Mouse (Mus musculus): ENCODE measurements around the gene Olfr214.
"Not testable (repeated sequence)": the region's sequence is repeated elsewhere in the genome, so short reads cannot be mapped to it uniquely, and the experiment has no call there.

The Olfr214 gene

GRCm38 (mm10) chr6:116553935-116554334 lies at the start of gene Olfr214:
Gene Olfr214, plus strand, starts transcription at chr6:116554235.
- DNase-seq (ENCODE audit: low spot score in 2 of 2), result no peak

- DNase-seq (ENCODE audit: low spot score in 2 of 2), result not testable (repeated sequence)
Observed at GRCm38 (mm10) chr6:116506302-116507003, 47.6 kb upstream of the Olfr214 start, which contains the start of gene Olfr212. Gene Olfr212, plus strand, starts transcription at chr6:116506516.

GRCm38 (mm10) chr6:116514832-116515231 lies 39.2 kb upstream of the Olfr214 start:
- no peak for DNase-seq (ENCODE audit: low spot score in 2 of 2)

DNA sequence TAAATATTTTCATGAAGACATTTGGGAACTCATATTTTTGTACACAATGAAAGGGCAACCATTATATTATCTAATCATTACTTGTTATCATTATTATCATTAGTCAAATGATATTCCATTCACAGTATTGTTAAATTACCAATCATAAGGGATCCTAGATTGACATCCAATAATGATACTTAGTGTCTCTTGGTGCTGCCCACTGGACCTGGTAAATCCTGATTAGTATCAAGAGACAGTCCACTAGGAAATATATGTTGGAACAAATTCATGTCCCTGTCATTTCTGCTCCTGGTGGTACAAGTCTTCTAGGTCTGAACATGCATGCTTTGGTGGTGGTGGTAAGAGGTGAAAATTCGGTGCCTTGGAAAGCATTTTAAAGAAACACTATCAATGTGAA lies 15.9 kb upstream of the Olfr214 start, which contains the start of gene Olfr213:
Gene Olfr213, plus strand, starts transcription at position 301 of the 400 bp plus-strand sequence.
- no peak for DNase-seq (ENCODE audit: low spot score in 2 of 2)

DNA sequence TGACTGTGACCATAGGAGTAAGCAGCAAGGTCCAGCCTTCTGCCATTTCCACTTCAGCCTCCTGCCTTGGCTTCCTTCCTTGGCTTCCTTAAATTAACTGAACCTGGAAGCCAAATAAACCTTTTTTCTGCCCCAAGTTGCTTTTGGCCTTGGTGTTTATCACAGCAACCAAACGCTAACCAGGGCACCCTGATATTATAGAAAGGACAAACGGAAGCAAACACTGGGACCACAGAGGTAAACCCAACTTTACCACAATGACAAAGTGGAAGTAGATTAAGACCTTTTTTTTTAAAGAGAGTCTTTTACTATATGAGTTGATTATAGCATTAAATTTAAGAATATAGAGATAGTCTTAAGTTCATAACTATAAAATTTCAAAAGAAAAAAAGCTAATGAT lies 11.5 kb upstream of the Olfr214 start:
- no peak for DNase-seq (ENCODE audit: low spot score in 2 of 2)

DNA sequence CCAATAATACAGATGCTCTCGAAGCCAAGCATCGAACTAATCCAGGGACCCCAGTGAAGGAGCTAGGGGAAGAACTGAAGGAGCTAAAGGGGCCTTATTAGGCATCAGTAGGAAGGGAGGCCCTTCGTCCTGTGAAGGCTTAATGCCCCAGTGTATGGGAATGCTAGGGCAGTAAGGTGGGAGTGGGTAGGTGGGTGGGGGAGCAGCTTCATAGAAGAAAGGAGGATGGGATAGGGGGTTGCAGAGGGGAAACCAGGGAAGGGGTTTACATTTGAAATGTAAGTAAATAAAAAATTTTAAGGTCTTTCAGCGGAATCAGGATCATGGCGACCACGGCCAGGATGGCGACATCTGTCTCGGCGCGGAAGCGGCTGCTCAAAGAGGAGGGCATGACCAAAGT lies 3.2 kb upstream of the Olfr214 start, which contains the start of gene Gm5580:
Gene Gm5580, plus strand, starts transcription at position 301 of the 400 bp plus-strand sequence.
- not testable (repeated sequence) for DNase-seq (ENCODE audit: low spot score in 2 of 2)

DNA sequence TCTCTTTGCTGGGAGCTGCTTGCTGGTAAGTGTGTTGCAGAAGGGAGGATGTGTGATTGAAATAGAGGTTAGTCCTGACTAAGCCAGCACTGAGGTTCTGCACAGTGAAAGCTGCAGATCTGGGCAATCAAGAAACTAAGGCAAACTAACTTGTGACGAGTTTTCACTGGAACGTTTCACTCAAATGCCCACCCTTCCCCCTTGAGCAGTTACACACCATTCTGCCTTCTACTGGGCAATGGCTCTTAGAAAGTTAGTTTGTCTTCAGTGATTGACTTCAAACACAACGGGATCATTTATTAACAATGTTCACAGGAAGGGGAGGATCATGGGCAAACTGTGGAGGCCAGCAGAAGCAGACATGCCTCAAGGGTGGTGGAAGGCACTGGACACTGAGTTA lies 917 bp downstream of the Olfr214 start:
- DNase-seq (ENCODE audit: low spot score in 2 of 2), result no peak

DNA sequence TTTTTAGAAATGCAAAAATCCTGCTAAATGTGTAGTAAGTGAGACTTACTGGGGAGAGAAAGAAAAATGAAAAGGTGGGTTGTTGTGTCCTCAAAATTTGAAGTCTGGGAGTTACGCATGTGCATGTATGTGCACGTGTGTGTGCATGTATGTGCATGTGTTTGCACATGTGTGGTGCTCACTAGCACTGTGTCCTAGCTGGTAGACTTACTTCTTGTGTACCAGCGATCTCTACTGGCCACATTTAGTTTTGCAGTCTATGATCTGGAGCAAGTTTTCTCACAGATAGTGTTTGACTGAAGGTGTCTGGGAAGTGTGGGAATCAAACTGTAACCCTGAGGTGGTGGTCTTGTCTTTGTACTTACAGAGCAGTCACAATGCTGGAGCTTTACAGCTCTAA lies 15.8 kb downstream of the Olfr214 start:
- peak in 1 of 2 experiments; percentile 7 for DNase-seq (ENCODE audit: low spot score in 2 of 2)

- DNase-seq (ENCODE audit: low spot score in 2 of 2), result no peak
Observed at GRCm38 (mm10) chr6:116584095-116584494, 30.1 kb downstream of the Olfr214 start, which contains the start of gene Olfr215. Gene Olfr215, minus strand, starts transcription at chr6:116584195.

DNA sequence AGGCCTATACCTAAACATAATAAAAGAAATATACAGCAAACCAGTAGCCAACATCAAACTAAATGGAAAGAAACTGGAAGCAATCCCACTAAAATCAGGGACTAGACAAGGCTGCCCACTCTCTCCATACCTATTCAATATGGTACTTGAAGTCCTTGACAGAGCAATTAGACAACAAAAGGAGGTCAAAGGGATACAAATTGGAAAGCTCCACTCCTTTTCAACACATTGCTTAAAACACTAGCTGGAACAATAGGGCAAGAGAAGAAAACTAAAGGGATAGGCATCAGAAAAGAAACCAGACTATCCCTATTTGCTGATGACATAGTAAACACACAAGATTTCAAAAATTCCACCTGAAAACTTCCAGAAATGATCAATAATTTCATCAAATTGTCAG lies 46.9 kb downstream of the Olfr214 start:
- not testable (repeated sequence) for DNase-seq (ENCODE audit: low spot score in 2 of 2)

DNA sequence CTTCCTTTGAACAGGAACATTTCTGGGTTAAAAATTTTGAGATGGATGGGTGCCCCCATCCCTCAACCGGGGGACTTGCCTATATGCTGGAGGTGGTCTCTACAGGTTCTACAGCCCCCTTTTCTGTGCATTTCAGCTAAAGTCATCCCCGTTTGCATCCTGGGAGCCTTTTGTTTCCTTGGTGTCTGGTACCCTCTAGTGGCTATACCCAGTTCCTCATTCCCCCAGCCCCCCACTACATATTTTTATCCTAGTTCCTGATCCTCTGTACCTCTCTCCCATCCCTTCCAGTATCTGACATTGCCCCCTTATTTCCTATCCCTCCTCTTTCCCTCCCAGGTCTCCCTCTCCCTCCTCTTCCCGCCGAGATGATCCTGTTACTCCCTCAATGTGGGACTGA lies 53.2 kb downstream of the Olfr214 start:
- no peak for DNase-seq (ENCODE audit: low spot score in 2 of 2)
